Mouse (Mus musculus) Muller cell, postnatal 12 days (primary cell): ENCODE results near the gene Cacna1c.
A peak's percentile ranks its signal among the peaks of the same experiment; 100 is the strongest.

Experiments
- DNase-seq: peaks from one replicate; pipeline ENCODE4 v3.0.0-alpha.2; 2015; ENCODE audit errors: inconsistent ontology term

The Cacna1c gene

GRCm38 (mm10) chr6:118680814-118681213 lies 515.4 kb downstream of the Cacna1c start:
- DNase-seq: no peak

DNA sequence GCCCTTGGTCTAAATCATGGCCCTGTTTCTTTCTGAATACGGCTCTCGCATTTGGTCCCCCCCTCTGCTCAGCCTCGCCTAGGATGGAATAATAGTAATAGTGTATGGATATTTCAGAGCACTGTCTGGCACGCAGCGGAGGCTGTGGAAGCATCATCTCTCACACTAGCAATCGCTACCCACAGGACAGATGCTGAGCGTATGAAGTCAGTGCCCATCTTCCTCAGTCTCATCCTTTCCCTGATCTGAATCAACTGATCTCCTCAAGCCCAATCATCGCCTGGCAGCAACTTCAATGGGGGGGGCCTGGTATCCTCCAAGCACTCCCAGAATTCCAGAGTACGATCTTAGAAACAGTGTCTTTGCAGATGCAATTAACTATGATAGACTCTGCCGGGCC lies 518.2 kb downstream of the Cacna1c start:
- no peak for DNase-seq

GRCm38 (mm10) chr6:118677306-118677705 lies 518.9 kb downstream of the Cacna1c start:
- DNase-seq: no peak

- DNase-seq: no peak
Observed at GRCm38 (mm10) chr6:118674781-118675180, 521.4 kb downstream of the Cacna1c start.

- no peak for DNase-seq
Observed at GRCm38 (mm10) chr6:118673974-118674695, 522.1 kb downstream of the Cacna1c start.

DNA sequence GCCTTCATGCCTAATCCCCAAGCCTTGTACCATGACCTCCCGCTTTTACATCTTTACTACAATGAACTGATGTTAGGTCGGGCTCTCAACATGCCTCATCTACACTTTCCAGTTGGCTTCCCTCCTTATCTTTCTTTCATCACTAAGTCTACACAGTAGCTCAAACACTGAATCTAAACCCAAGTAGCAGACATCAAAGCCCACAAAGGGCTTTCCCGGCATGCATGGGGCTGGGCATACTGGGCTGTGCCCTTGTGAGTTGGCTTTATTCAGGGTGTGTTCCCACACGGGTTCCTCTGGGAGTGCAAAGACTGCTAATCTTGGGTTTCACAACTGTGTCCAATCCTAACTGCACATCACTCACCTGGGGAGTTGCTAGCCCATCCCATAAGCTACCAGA lies 542.9 kb downstream of the Cacna1c start:
- DNase-seq: no peak

DNA sequence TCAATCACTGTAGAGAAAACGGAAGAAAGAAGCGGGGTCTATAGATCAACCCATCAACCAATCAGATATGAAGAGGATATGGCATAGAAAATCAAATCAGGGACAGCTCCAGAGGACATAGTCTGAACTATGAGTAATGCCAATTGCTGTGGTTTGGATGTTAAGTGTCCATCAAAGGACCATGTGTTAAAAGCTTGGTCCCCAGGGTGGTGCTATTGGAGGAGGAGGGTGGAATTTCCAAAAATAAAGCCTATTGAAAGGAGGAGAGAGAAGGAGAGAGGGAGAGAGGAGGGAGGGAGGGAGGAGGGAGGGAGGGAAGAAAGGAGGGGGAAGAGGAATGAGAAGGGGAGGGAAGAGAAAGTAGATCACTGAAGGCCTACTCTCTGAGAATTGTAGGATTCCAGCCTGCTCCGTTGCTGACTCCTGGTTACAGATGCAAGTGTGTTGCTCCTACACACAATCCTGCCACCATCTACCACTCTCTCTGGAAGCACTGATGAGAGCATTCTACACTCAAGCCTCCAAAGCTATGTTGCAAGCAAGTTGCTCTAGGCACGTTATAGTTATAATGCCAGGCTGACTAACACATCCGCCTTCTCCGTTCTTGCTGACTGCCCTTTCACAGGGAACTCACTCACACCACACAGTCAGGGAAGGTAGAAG lies 547.0 kb downstream of the Cacna1c start:
- DNase-seq: no peak

GRCm38 (mm10) chr6:118646265-118647061 lies 549.8 kb downstream of the Cacna1c start:
- DNase-seq: peak; percentile 83

GRCm38 (mm10) chr6:118644866-118645265 lies 551.4 kb downstream of the Cacna1c start:
- DNase-seq: no peak

GRCm38 (mm10) chr6:118643541-118643940 lies 552.7 kb downstream of the Cacna1c start:
- no peak for DNase-seq

- no peak for DNase-seq
Observed at GRCm38 (mm10) chr6:118641671-118642325, 554.4 kb downstream of the Cacna1c start.

- DNase-seq: no peak
Observed at GRCm38 (mm10) chr6:118639816-118640215, 556.4 kb downstream of the Cacna1c start.

DNA sequence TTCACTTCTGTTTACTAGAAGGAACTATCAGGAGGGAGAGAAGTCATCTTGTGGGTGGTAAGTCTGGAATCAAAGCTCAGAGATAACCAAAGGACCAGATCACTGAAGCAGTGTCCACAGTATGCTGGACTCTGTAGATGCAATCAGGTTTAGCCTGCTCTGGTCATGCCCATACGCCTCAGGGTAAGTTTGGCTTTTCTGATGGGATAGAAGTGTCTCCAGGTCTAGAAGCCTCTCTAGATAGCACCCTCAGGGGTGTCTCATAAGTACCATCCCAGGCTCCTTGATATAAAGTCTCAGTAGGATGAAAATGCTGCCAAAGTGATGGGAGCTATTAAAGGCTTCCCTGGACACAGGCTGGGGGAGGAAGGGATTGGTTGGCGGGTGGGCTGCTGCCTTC lies 557.3 kb downstream of the Cacna1c start:
- no peak for DNase-seq

- DNase-seq: no peak
Observed at GRCm38 (mm10) chr6:118632491-118632890, 563.7 kb downstream of the Cacna1c start.

DNA sequence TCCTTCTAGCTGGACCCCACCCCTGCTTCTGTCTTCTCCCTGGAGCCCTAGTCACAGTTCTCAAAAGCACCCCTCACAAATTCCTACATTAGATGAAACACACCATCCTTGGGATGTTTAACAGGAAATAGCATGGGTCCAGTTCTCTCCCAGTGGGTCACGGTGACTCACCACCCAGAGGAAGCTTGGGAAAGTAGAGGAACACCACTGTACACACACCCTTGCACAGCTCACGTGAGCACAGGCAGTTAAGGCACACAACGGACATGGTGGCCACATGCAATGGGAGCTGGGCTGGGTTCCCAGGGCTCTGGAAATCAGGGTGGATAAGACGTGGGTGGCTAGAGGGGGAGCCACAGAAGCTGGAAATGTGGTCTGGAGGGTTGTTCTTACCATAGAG lies 566.2 kb downstream of the Cacna1c start:
- no peak for DNase-seq

DNA sequence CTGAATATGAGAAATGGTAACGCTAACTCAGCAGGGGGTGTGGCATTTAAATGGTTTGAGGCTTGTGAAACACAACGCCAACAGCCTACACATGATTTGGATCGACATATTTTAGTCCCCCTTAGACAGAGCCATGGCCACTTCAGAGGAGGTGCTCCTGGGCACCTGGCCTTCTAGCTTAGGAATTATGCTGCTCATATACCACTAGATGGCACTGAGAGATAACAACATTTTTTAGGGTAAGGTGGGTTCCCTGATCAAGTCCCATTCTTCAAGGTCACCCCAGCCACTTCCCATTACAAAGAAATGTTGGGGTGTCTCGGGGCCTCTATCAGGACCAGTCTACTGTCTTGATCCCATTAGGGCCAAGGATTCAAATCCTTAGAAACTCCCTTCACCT lies 570.0 kb downstream of the Cacna1c start:
- peak; percentile 36 for DNase-seq

DNA sequence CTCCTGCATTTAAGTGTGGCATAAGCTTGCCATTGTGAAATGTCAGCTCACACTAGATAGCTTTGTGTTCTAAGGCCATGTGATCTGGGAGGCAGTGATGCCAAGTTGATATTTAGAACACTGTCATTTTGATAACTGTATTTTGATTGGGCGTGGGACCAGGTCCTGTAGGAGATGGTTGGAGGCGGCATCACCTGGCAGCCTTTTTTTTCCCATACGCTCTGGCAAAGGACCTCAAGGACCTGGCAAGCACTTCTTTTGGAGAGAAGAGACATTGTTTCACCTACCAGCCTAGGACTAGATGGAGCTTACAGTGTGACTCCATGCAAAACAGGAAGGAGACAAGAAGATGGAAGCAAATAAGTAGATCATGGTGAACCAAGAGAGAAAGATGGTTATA lies 572.6 kb downstream of the Cacna1c start:
- DNase-seq: no peak

GRCm38 (mm10) chr6:118621866-118622265 lies 574.4 kb downstream of the Cacna1c start:
- no peak for DNase-seq

DNA sequence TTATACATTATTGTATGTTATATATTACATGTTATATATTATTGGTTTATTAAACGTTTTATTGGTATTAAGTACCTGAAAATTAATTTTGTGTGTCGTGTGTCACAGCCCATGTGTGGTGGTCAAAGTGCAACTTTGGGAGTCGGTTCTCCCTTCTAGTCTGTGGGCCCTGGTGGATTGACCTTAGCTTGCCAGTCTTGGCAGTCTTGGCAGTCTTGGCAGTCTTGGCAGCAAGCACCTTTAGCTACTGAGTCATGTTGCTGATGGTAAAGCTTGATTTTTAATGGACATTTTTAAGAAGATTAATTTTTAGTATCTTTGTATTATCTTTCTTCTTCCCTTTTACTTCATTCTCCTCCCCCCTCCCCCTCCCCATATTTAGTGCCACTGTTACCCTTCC lies 574.8 kb downstream of the Cacna1c start:
- no peak for DNase-seq

GRCm38 (mm10) chr6:118608906-118609305 lies 587.3 kb downstream of the Cacna1c start:
- no peak for DNase-seq

- no peak for DNase-seq
Observed at GRCm38 (mm10) chr6:118605974-118606373, 590.2 kb downstream of the Cacna1c start.

GRCm38 (mm10) chr6:118603825-118604224 lies 592.4 kb downstream of the Cacna1c start:
- no peak for DNase-seq
